7 mouse cellular contexts compared by ENCODE assay signal in genomic region chr4:114986211-114986590, GRCm38 (mm10). TPM values are rescaled to one million over a fixed set of nuclear protein-coding genes. Genes with fewer than 3 reads are reported as not detected.
A peak's percentile ranks its signal among the peaks of the same experiment; 100 is the strongest.
DNase-seq lines count a peak whose midpoint lies in the region; ATAC-seq and TF ChIP-seq lines count a peak whose summit lies in the region.

No protein-coding gene starts in this region.

- H3K9me3 ChIP-seq in intestine, embryonic 14.5 days (ENCODE audit: control insufficient read depth, low read length) = no peaks in the 10 kb centered on the region
- no peaks in the 10 kb centered on the region for H3K9me3 ChIP-seq in midbrain, postnatal 0 days (ENCODE audit: low read length)

- no peak for TF ChIP-seq POLR2A in embryonic fibroblast, embryonic 13.5 days (IDR thresholded peaks at IDR 0.05; ENCODE audit: low read depth, low read length)

- H3K4me3 ChIP-seq in embryonic fibroblast, embryonic 13.5 days (ENCODE audit: insufficient read depth, low read length) = peak overlapping the region; percentile 73
- H3K4me3 ChIP-seq in intestine, embryonic 14.5 days (ENCODE audit: low read depth, low read length) = peak overlapping the region; percentile 77
- peak overlapping the region; percentile 84 for H3K4me3 ChIP-seq in midbrain, postnatal 0 days (ENCODE audit: low read depth, low read length)

- peak overlapping the region; percentile 94 for H3K9ac ChIP-seq in intestine, embryonic 14.5 days (ENCODE audit: low read length)
- H3K9ac ChIP-seq in midbrain, postnatal 0 days (replicated peaks; ENCODE audit: low read length, poor library complexity, severe bottlenecking) = peak overlapping the region; percentile 98

- under 1% methylated on average over 8 of the region's 8 CpGs for WGBS in intestine, embryonic 14.5 days
- WGBS in midbrain, postnatal 0 days = 2% methylated on average over 8 of the region's 8 CpGs

- no peaks in the 10 kb centered on the region for H3K36me3 ChIP-seq in intestine, embryonic 14.5 days (ENCODE audit: control insufficient read depth, insufficient read depth, low read length)
- no peaks in the 10 kb centered on the region for H3K36me3 ChIP-seq in midbrain, postnatal 0 days (ENCODE audit: insufficient read depth, low read length)

- H3K4me1 ChIP-seq in embryonic fibroblast, embryonic 13.5 days (ENCODE audit: control insufficient read depth, insufficient read depth, low read length) = peaks cover 2% of the 10 kb centered on the region; the same call in 1 of the 2 replicates
- H3K4me1 ChIP-seq in intestine, embryonic 14.5 days (replicated peaks; ENCODE audit: control insufficient read depth, insufficient read depth, low read length) = peaks cover 4% of the 10 kb centered on the region
- H3K4me1 ChIP-seq in midbrain, postnatal 0 days (ENCODE audit: insufficient read depth, low read length) = peaks cover 2% of the 10 kb centered on the region; the same call in 1 of the 2 replicates

- no peaks in the 10 kb centered on the region for H3K27me3 ChIP-seq in intestine, embryonic 14.5 days (replicated peaks; ENCODE audit: control insufficient read depth, insufficient read depth, low read length)
- no peaks in the 10 kb centered on the region for H3K27me3 ChIP-seq in midbrain, postnatal 0 days (ENCODE audit: insufficient read depth, low read length)

- peak; percentile 5 for DNase-seq in right cerebral cortex, postnatal 14 days
- no peak for DNase-seq in right cerebral cortex, adult 2 months (ENCODE audit: low spot score in 2 of 2)
- peak; percentile 72 for DNase-seq in intestine, embryonic 14.5 days (ENCODE audit: low spot score)
- no peak for DNase-seq in midbrain, postnatal 0 days (ENCODE audit: low spot score)
- DNase-seq in left cerebral cortex, postnatal 10 days (ENCODE audit: extremely low spot score in 1 of 2, low spot score in 2 of 2) = no peak
- DNase-seq in ovary, postnatal 14 days (ENCODE audit: low spot score) = no peak

- H3K27ac ChIP-seq in embryonic fibroblast, embryonic 13.5 days (ENCODE audit: insufficient read depth, low read length) = peak overlapping the region; percentile 98
- peak overlapping the region; percentile 100 for H3K27ac ChIP-seq in intestine, embryonic 14.5 days (ENCODE audit: low read depth)
- H3K27ac ChIP-seq in midbrain, postnatal 0 days (ENCODE audit: low read depth, low read length) = peak overlapping the region; percentile 100

- no peak for TF ChIP-seq CTCF in embryonic fibroblast, embryonic 13.5 days (IDR thresholded peaks at IDR 0.05; ENCODE audit: borderline replicate concordance, insufficient read depth, low read length)
- TF ChIP-seq CTCF in midbrain, postnatal 0 days (IDR thresholded peaks at IDR 0.05) = no peak

- peak overlapping the region; percentile 95 for H3K4me2 ChIP-seq in intestine, embryonic 14.5 days (ENCODE audit: low read length)
- H3K4me2 ChIP-seq in midbrain, postnatal 0 days (ENCODE audit: low read depth, low read length, poor library complexity, severe bottlenecking) = peak overlapping the region; percentile 65

- intact Hi-C loops in left cerebral cortex, postnatal 10 days (cut with DNase I) = no loop called here

- peak; percentile 65 for ATAC-seq in intestine, embryonic 14.5 days (replicated peaks; ENCODE audit: low FRiP score, low TSS enrichment, low read depth)
- ATAC-seq in midbrain, postnatal 0 days (ENCODE audit: low FRiP score) = peak; percentile 50

RNA-seq across cellular contexts. Expression of gene Cmpk1, which starts 0.8 kb away (rescaled TPM):
- 93.5 and 105 TPM in 2 replicates for polyA plus RNA-seq in embryonic fibroblast, embryonic 13.5 days (2011; ENCODE audit: insufficient read length, low read depth, missing spikeins)
- polyA plus RNA-seq in intestine, embryonic 14.5 days (2014; fragmentation: Nextera tagmentation; extraction: Ambion mirVana) = 98.0 and 98.9 TPM in 2 replicates
- total RNA-seq in midbrain, postnatal 0 days (2014; rRNA removed) = 83.6 and 116 TPM in 2 replicates
- polyA plus RNA-seq in midbrain, postnatal 0 days (2015; fragmentation: Nextera tagmentation; extraction: Ambion mirVana) = 231 and 234 TPM in 2 replicates
- 100 to 1,000 TPM; 132 to 133 TPM for total RNA-seq in left cerebral cortex, postnatal 10 days (2021)

RNA-seq across cellular contexts. Expression of gene Stil, which starts 13.8 kb away (rescaled TPM):
- polyA plus RNA-seq in embryonic fibroblast, embryonic 13.5 days (2011; ENCODE audit: insufficient read length, low read depth, missing spikeins) = 11.0 and 14.4 TPM in 2 replicates
- 17.6 and 18.1 TPM in 2 replicates for polyA plus RNA-seq in intestine, embryonic 14.5 days (2014; fragmentation: Nextera tagmentation; extraction: Ambion mirVana)
- 1.9 and 2.6 TPM in 2 replicates for total RNA-seq in midbrain, postnatal 0 days (2014; rRNA removed)
- 1.4 and 1.8 TPM in 2 replicates for polyA plus RNA-seq in midbrain, postnatal 0 days (2015; fragmentation: Nextera tagmentation; extraction: Ambion mirVana)
- 1 to 10 TPM; 1.1 TPM for total RNA-seq in left cerebral cortex, postnatal 10 days (2021)

Comparison
In these comparisons a context has a peak if more than half of its experiments do, and no peak if none do; other contexts are left out.
1. DNase-seq: peak in right cerebral cortex, postnatal 14 days (single experiment) and intestine, embryonic 14.5 days (single experiment); none in right cerebral cortex, adult 2 months (0 of 2), midbrain, postnatal 0 days (single experiment), left cerebral cortex, postnatal 10 days (0 of 2) and ovary, postnatal 14 days (single experiment).
2. Peak in every context shown above with its lines, with median percentiles within 50 percentile points of each other: H3K27ac ChIP-seq and H3K4me3 ChIP-seq.